Mouse (Mus musculus): ENCODE results near the gene Slc41a1.

The Slc41a1 gene

GRCm38 (mm10) chr1:131827787-131828258, 530 bp downstream of the Slc41a1 start:
- DNase-seq (ENCODE audit: low spot score), result peak; percentile 91

- DNase-seq (ENCODE audit: low spot score), result peak; percentile 27
Measured at GRCm38 (mm10) chr1:131828297-131829126, 1.2 kb downstream of the Slc41a1 start.

- DNase-seq (ENCODE audit: low spot score), result no peak
Measured at GRCm38 (mm10) chr1:131829279-131829678, 2.0 kb downstream of the Slc41a1 start.

GRCm38 (mm10) chr1:131830561-131830960, 3.3 kb downstream of the Slc41a1 start:
- DNase-seq (ENCODE audit: low spot score), result no peak

- DNase-seq (ENCODE audit: low spot score), result no peak
Measured at GRCm38 (mm10) chr1:131830971-131831641, 3.8 kb downstream of the Slc41a1 start.

- no peak for DNase-seq (ENCODE audit: low spot score)
Measured at GRCm38 (mm10) chr1:131837035-131837434, 9.7 kb downstream of the Slc41a1 start.

- no peak for DNase-seq (ENCODE audit: low spot score)
Measured at GRCm38 (mm10) chr1:131838542-131838941, 11.2 kb downstream of the Slc41a1 start.

GRCm38 (mm10) chr1:131839279-131839678, 12.0 kb downstream of the Slc41a1 start:
- DNase-seq (ENCODE audit: low spot score), result no peak

GRCm38 (mm10) chr1:131842221-131842620, 14.9 kb downstream of the Slc41a1 start:
- no peak for DNase-seq (ENCODE audit: low spot score)

GRCm38 (mm10) chr1:131843758-131844157, 16.5 kb downstream of the Slc41a1 start:
- DNase-seq (ENCODE audit: low spot score), result no peak

GRCm38 (mm10) chr1:131844883-131845282, 17.6 kb downstream of the Slc41a1 start:
- no peak for DNase-seq (ENCODE audit: low spot score)

GRCm38 (mm10) chr1:131846255-131846654, 19.0 kb downstream of the Slc41a1 start:
- DNase-seq (ENCODE audit: low spot score), result peak; percentile 57

GRCm38 (mm10) chr1:131861811-131862210, 34.5 kb downstream of the Slc41a1 start:
- DNase-seq (ENCODE audit: low spot score), result no peak

- no peak for DNase-seq (ENCODE audit: low spot score)
Measured at GRCm38 (mm10) chr1:131865596-131865995, 38.3 kb downstream of the Slc41a1 start.

- DNase-seq (ENCODE audit: low spot score), result peak; percentile 8
Measured at GRCm38 (mm10) chr1:131866304-131866999, 39.2 kb downstream of the Slc41a1 start.

- DNase-seq (ENCODE audit: low spot score), result peak; percentile 96
Measured at GRCm38 (mm10) chr1:131867093-131867945, 40.0 kb downstream of the Slc41a1 start, which contains the start of gene Rab29. TSS of gene Rab29 (plus strand) at chr1:131867224.

- DNase-seq (ENCODE audit: low spot score), result peak; percentile 2
Measured at GRCm38 (mm10) chr1:131867946-131868290, 40.6 kb downstream of the Slc41a1 start.

GRCm38 (mm10) chr1:131869561-131869960, 42.3 kb downstream of the Slc41a1 start:
- no peak for DNase-seq (ENCODE audit: low spot score)

- DNase-seq (ENCODE audit: low spot score), result no peak
Measured at GRCm38 (mm10) chr1:131872856-131873255, 45.6 kb downstream of the Slc41a1 start.

GRCm38 (mm10) chr1:131879816-131880215, 52.5 kb downstream of the Slc41a1 start:
- no peak for DNase-seq (ENCODE audit: low spot score)

GRCm38 (mm10) chr1:131882787-131883186, 55.5 kb downstream of the Slc41a1 start:
- peak; percentile 5 for DNase-seq (ENCODE audit: low spot score)

GRCm38 (mm10) chr1:131886173-131886572, 58.9 kb downstream of the Slc41a1 start:
- DNase-seq (ENCODE audit: low spot score), result no peak

Measured in lung, postnatal 25 days (tissue).